Mouse (Mus musculus): ENCODE results near the gene Ankrd34c. TPM values are rescaled to one million over a fixed set of nuclear protein-coding genes. Genes with fewer than 3 reads are reported as not detected.

Gene Ankrd34c
- polyA plus RNA-seq, 1 experiment = not detected

- Histone ChIP-seq H3K79me2 (ENCODE audit: control insufficient read depth, insufficient read depth) (no peaks in the 10 kb centered on the region), H3K4me3 (peak within 1 kb of the TSS; percentile 71), H3K27me3 (ENCODE audit: control insufficient read depth, insufficient read depth, insufficient read length) (no peaks in the 10 kb centered on the region), H3ac (ENCODE audit: control insufficient read depth, insufficient read length) (peak within 1 kb of the TSS; percentile 17), H3K36me3 (ENCODE audit: control insufficient read depth, insufficient read depth) (peaks cover 1% of the 10 kb centered on the region), H3K4me2 (ENCODE audit: low read depth) (peak within 1 kb of the TSS; percentile 91)
- TF ChIP-seq TCF3 (IDR thresholded peaks at IDR 0.05; ENCODE audit: insufficient read length, low read depth) = no peak
- peak in 1 of 3 experiments; percentile 19 for TF ChIP-seq MYOG (IDR thresholded peaks at IDR 0.05; ENCODE audit: control insufficient read depth in 1 of 3, insufficient read depth in 1 of 3, insufficient read length in 2 of 3, low read depth in 2 of 3)
- TF ChIP-seq POLR2A (IDR thresholded peaks at IDR 0.05; ENCODE audit: insufficient read length, low read depth) = peak; percentile 82
- peak; percentile 79 for TF ChIP-seq POLR2AphosphoS2 (IDR thresholded peaks at IDR 0.05; ENCODE audit: insufficient read length, low read depth)
- TF ChIP-seq E2F4 (IDR thresholded peaks at IDR 0.05; ENCODE audit: insufficient read depth) = peak; percentile 23
- no peak for TF ChIP-seq MAX (IDR thresholded peaks at IDR 0.05; ENCODE audit: low read depth)
- no peak for TF ChIP-seq USF1 (IDR thresholded peaks at IDR 0.05; ENCODE audit: low read depth)
These were observed 33.7 kb downstream of the Ankrd34c start, which contains the start of gene Tmed3 for GRCm38 (mm10) chr9:89704265-89705196. TSS of gene Tmed3 (minus strand) at chr9:89705068.

GRCm38 (mm10) chr9:89700910-89701457 is 37.3 kb downstream of the Ankrd34c start:
- H3K27me3 ChIP-seq (ENCODE audit: control insufficient read depth, insufficient read depth, insufficient read length) = no peaks in the 10 kb centered on the region
- no peak overlapping the region for H3ac ChIP-seq (ENCODE audit: control insufficient read depth, insufficient read length)
- no peak overlapping the region for H3K4me2 ChIP-seq (ENCODE audit: low read depth)
- TF ChIP-seq TCF12 (IDR thresholded peaks at IDR 0.05; ENCODE audit: insufficient read depth, poor library complexity, severe bottlenecking) (no peak), POLR2AphosphoS2 (IDR thresholded peaks at IDR 0.05; ENCODE audit: insufficient read length, low read depth) (no peak), MYOG (IDR thresholded peaks at IDR 0.05; ENCODE audit: control insufficient read depth in 1 of 3, insufficient read depth in 1 of 3, insufficient read length in 2 of 3, low read depth in 2 of 3) (no peak)
- H3K36me3 ChIP-seq (ENCODE audit: control insufficient read depth, insufficient read depth) = peaks cover 7% of the 10 kb centered on the region
- no peaks in the 10 kb centered on the region for H3K79me2 ChIP-seq (ENCODE audit: control insufficient read depth, insufficient read depth)
- H3K4me3 ChIP-seq = no peak overlapping the region

GRCm38 (mm10) chr9:89695143-89695542 is 43.1 kb downstream of the Ankrd34c start:
- no peak for TF ChIP-seq TCF12 (IDR thresholded peaks at IDR 0.05; ENCODE audit: insufficient read depth, poor library complexity, severe bottlenecking)
- no peak for TF ChIP-seq MAX (IDR thresholded peaks at IDR 0.05; ENCODE audit: low read depth)
- TF ChIP-seq USF1 (IDR thresholded peaks at IDR 0.05; ENCODE audit: low read depth) = no peak
- TF ChIP-seq TCF3 (IDR thresholded peaks at IDR 0.05; ENCODE audit: insufficient read length, low read depth) = no peak
- no peak for TF ChIP-seq POLR2A (IDR thresholded peaks at IDR 0.05; ENCODE audit: insufficient read length, low read depth)
- TF ChIP-seq POLR2AphosphoS2 (IDR thresholded peaks at IDR 0.05; ENCODE audit: insufficient read length, low read depth) = no peak
- no peak for TF ChIP-seq E2F4 (IDR thresholded peaks at IDR 0.05; ENCODE audit: insufficient read depth)
- no peak overlapping the region for H3K4me2 ChIP-seq (ENCODE audit: low read depth)
- H3K79me2 ChIP-seq (ENCODE audit: control insufficient read depth, insufficient read depth) = no peaks in the 10 kb centered on the region
- H3K27me3 ChIP-seq (ENCODE audit: control insufficient read depth, insufficient read depth, insufficient read length) = no peaks in the 10 kb centered on the region
- no peak overlapping the region for H3ac ChIP-seq (ENCODE audit: control insufficient read depth, insufficient read length)
- H3K4me3 ChIP-seq = no peak overlapping the region
- H3K36me3 ChIP-seq (ENCODE audit: control insufficient read depth, insufficient read depth) = peaks cover 7% of the 10 kb centered on the region

DNA sequence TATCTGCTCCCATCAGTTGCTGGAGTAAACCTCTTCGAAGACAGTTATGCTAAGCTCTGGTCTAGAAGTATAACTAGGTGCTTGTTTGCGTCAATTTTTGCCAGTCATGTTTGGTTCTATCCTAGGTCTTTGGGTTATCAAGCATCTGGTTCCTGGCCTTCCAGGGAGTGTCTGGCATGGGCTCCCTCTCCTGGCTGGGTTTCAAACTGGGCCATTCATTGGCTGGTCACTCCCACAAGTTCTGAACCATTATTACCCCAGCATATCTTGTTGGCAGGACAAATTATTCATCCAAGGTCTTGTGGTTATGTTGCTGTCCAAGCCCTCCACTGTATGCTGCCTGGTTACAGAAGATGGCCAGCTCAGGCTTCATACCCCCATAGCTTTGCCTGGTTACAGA is 44.6 kb downstream of the Ankrd34c start:
- H3ac ChIP-seq (ENCODE audit: control insufficient read depth, insufficient read length) = no peak overlapping the region
- TF ChIP-seq USF1 (IDR thresholded peaks at IDR 0.05; ENCODE audit: low read depth) (no peak), MAX (IDR thresholded peaks at IDR 0.05; ENCODE audit: low read depth) (no peak), SRF (IDR thresholded peaks at IDR 0.05; ENCODE audit: control insufficient read depth, insufficient read length, low read depth) (no peak), MYOG (IDR thresholded peaks at IDR 0.05; ENCODE audit: control insufficient read depth in 1 of 3, insufficient read depth in 1 of 3, insufficient read length in 2 of 3, low read depth in 2 of 3) (no peak), CEBPB (IDR thresholded peaks at IDR 0.05; ENCODE audit: insufficient read depth, poor library complexity, severe bottlenecking) (no peak), POLR2A (IDR thresholded peaks at IDR 0.05; ENCODE audit: insufficient read length, low read depth) (no peak), TCF12 (IDR thresholded peaks at IDR 0.05; ENCODE audit: insufficient read depth, poor library complexity, severe bottlenecking) (no peak), E2F4 (IDR thresholded peaks at IDR 0.05; ENCODE audit: insufficient read depth) (no peak), MYOD1 (IDR thresholded peaks at IDR 0.05; ENCODE audit: control insufficient read depth in 1 of 3, insufficient read length in 2 of 3, low read depth in 2 of 3) (no peak), POLR2AphosphoS2 (IDR thresholded peaks at IDR 0.05; ENCODE audit: insufficient read length, low read depth) (no peak), TCF3 (IDR thresholded peaks at IDR 0.05; ENCODE audit: insufficient read length, low read depth) (no peak), REST (IDR thresholded peaks at IDR 0.05; ENCODE audit: insufficient read depth, insufficient read length) (no peak)
- H3K27me3 ChIP-seq (ENCODE audit: control insufficient read depth, insufficient read depth, insufficient read length) = no peaks in the 10 kb centered on the region
- no peaks in the 10 kb centered on the region for H3K79me2 ChIP-seq (ENCODE audit: control insufficient read depth, insufficient read depth)
- no peak overlapping the region for H3K4me2 ChIP-seq (ENCODE audit: low read depth)
- H3K36me3 ChIP-seq (ENCODE audit: control insufficient read depth, insufficient read depth) = no peaks in the 10 kb centered on the region
- no peak overlapping the region for H3K4me3 ChIP-seq

DNA sequence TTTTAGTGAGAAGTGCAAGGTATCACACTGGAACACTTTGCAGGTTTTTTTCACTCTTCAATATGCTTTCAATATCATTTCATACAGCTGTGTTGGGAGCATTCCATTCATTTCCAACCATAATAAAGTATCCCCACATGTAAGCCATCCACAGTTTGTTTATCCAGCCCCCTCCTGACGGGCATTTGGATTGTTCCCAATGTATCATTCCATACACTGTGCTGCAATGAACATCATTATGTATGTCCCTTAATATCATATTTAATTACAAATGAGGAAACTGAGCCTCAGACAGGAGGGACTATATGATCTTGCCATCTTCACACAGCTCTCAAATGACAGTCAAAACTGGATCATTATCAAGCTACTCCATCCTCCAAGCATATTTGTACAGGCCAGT is 49.1 kb downstream of the Ankrd34c start:
- Histone ChIP-seq H3K79me2 (ENCODE audit: control insufficient read depth, insufficient read depth) (no peaks in the 10 kb centered on the region), H3K27me3 (ENCODE audit: control insufficient read depth, insufficient read depth, insufficient read length) (no peaks in the 10 kb centered on the region), H3ac (ENCODE audit: control insufficient read depth, insufficient read length) (no peak overlapping the region), H3K4me2 (ENCODE audit: low read depth) (no peak overlapping the region), H3K4me3 (no peak overlapping the region), H3K36me3 (ENCODE audit: control insufficient read depth, insufficient read depth) (no peaks in the 10 kb centered on the region)
- no peak for TF ChIP-seq MYOG (IDR thresholded peaks at IDR 0.05; ENCODE audit: control insufficient read depth in 1 of 3, insufficient read depth in 1 of 3, insufficient read length in 2 of 3, low read depth in 2 of 3)
- no peak for TF ChIP-seq POLR2AphosphoS2 (IDR thresholded peaks at IDR 0.05; ENCODE audit: insufficient read length, low read depth)
- TF ChIP-seq MYOD1 (IDR thresholded peaks at IDR 0.05; ENCODE audit: control insufficient read depth in 1 of 3, insufficient read length in 2 of 3, low read depth in 2 of 3) = no peak
- TF ChIP-seq REST (IDR thresholded peaks at IDR 0.05; ENCODE audit: insufficient read depth, insufficient read length) = no peak
- TF ChIP-seq E2F4 (IDR thresholded peaks at IDR 0.05; ENCODE audit: insufficient read depth) = no peak
- no peak for TF ChIP-seq TCF12 (IDR thresholded peaks at IDR 0.05; ENCODE audit: insufficient read depth, poor library complexity, severe bottlenecking)
- no peak for TF ChIP-seq USF1 (IDR thresholded peaks at IDR 0.05; ENCODE audit: low read depth)
- no peak for TF ChIP-seq POLR2A (IDR thresholded peaks at IDR 0.05; ENCODE audit: insufficient read length, low read depth)
- no peak for TF ChIP-seq SRF (IDR thresholded peaks at IDR 0.05; ENCODE audit: control insufficient read depth, insufficient read length, low read depth)
- TF ChIP-seq MAX (IDR thresholded peaks at IDR 0.05; ENCODE audit: low read depth) = no peak
- TF ChIP-seq TCF3 (IDR thresholded peaks at IDR 0.05; ENCODE audit: insufficient read length, low read depth) = no peak
- no peak for TF ChIP-seq CEBPB (IDR thresholded peaks at IDR 0.05; ENCODE audit: insufficient read depth, poor library complexity, severe bottlenecking)

All from myocyte (in vitro differentiated cells).